Mouse (Mus musculus): ENCODE measurements at regions not wholly inside any gene's neighbourhood (a gene's known extent, or its start where the extent isn't known, plus 50 kb on each side); places are given as distances from the start of the nearest gene placed in this dataset.

- WGBS: 74% methylated on average over 8 of the region's 8 CpGs
- Histone ChIP-seq H3K4me1 (replicated peaks; ENCODE audit: control insufficient read depth, insufficient read depth, low read length) (no peaks in the 10 kb centered on the region), H3K4me3 (replicated peaks; ENCODE audit: low read length) (no peak overlapping the region), H3K36me3 (ENCODE audit: control insufficient read depth, insufficient read depth) (no peaks in the 10 kb centered on the region), H3K27ac (ENCODE audit: low read length) (no peak overlapping the region), H3K4me2 (ENCODE audit: low read length) (no peak overlapping the region), H3K9me3 (ENCODE audit: control insufficient read depth, low read length) (no peaks in the 10 kb centered on the region), H3K9ac (replicated peaks; ENCODE audit: low read depth, low read length) (no peak overlapping the region), H3K27me3 (replicated peaks; ENCODE audit: control insufficient read depth, insufficient read depth, low read length) (no peaks in the 10 kb centered on the region; the same call in 1 of the 2 replicates)
- ATAC-seq: no peak
Observed at GRCm38 (mm10) chr12:110035171-110035570, 243.7 kb upstream of the Dio3 start.

- Histone ChIP-seq H3K9ac (replicated peaks; ENCODE audit: low read depth, low read length) (no peak overlapping the region), H3K27me3 (replicated peaks; ENCODE audit: control insufficient read depth, insufficient read depth, low read length) (no peaks in the 10 kb centered on the region; the same call in 1 of the 2 replicates), H3K36me3 (ENCODE audit: control insufficient read depth, insufficient read depth) (no peaks in the 10 kb centered on the region), H3K27ac (ENCODE audit: low read length) (no peak overlapping the region), H3K9me3 (ENCODE audit: control insufficient read depth, low read length) (no peaks in the 10 kb centered on the region), H3K4me2 (ENCODE audit: low read length) (no peak overlapping the region), H3K4me1 (replicated peaks; ENCODE audit: control insufficient read depth, insufficient read depth, low read length) (no peaks in the 10 kb centered on the region), H3K4me3 (replicated peaks; ENCODE audit: low read length) (no peak overlapping the region)
- 68% methylated on average over 15 of the region's 15 CpGs for WGBS
- ATAC-seq: no peak
Observed at GRCm38 (mm10) chr12:110040682-110041081, 238.2 kb upstream of the Dio3 start.

GRCm38 (mm10) chr12:110041782-110042181 lies 237.1 kb upstream of the Dio3 start:
- H3K36me3 ChIP-seq (ENCODE audit: control insufficient read depth, insufficient read depth): no peaks in the 10 kb centered on the region
- no peaks in the 10 kb centered on the region; the same call in 1 of the 2 replicates for H3K27me3 ChIP-seq (replicated peaks; ENCODE audit: control insufficient read depth, insufficient read depth, low read length)
- H3K27ac ChIP-seq (ENCODE audit: low read length): no peak overlapping the region
- no peak overlapping the region for H3K4me2 ChIP-seq (ENCODE audit: low read length)
- H3K9me3 ChIP-seq (ENCODE audit: control insufficient read depth, low read length): no peaks in the 10 kb centered on the region
- WGBS: 77% methylated on average over 3 of the region's 3 CpGs
- H3K4me1 ChIP-seq (replicated peaks; ENCODE audit: control insufficient read depth, insufficient read depth, low read length): no peaks in the 10 kb centered on the region
- H3K9ac ChIP-seq (replicated peaks; ENCODE audit: low read depth, low read length): no peak overlapping the region
- H3K4me3 ChIP-seq (replicated peaks; ENCODE audit: low read length): no peak overlapping the region
- ATAC-seq: no peak

- Histone ChIP-seq H3K4me2 (ENCODE audit: low read length) (no peak overlapping the region), H3K27me3 (replicated peaks; ENCODE audit: control insufficient read depth, insufficient read depth, low read length) (no peaks in the 10 kb centered on the region), H3K9me3 (ENCODE audit: control insufficient read depth, low read length) (no peaks in the 10 kb centered on the region), H3K9ac (replicated peaks; ENCODE audit: low read depth, low read length) (no peak overlapping the region), H3K27ac (ENCODE audit: low read length) (no peak overlapping the region), H3K4me1 (replicated peaks; ENCODE audit: control insufficient read depth, insufficient read depth, low read length) (peaks cover 13% of the 10 kb centered on the region; the same call in 1 of the 2 replicates), H3K4me3 (replicated peaks; ENCODE audit: low read length) (no peak overlapping the region), H3K36me3 (ENCODE audit: control insufficient read depth, insufficient read depth) (no peaks in the 10 kb centered on the region)
- no peak for ATAC-seq
- 76% methylated on average over 5 of the region's 5 CpGs for WGBS
Observed at GRCm38 (mm10) chr12:110044266-110044665, 234.6 kb upstream of the Dio3 start.

- no peak overlapping the region for H3K9ac ChIP-seq (replicated peaks; ENCODE audit: low read depth, low read length)
- H3K9me3 ChIP-seq (ENCODE audit: control insufficient read depth, low read length): no peaks in the 10 kb centered on the region
- H3K27ac ChIP-seq (ENCODE audit: low read length): no peak overlapping the region
- ATAC-seq: no peak
- no peak overlapping the region for H3K4me3 ChIP-seq (replicated peaks; ENCODE audit: low read length)
- H3K4me2 ChIP-seq (ENCODE audit: low read length): no peak overlapping the region
- H3K36me3 ChIP-seq (ENCODE audit: control insufficient read depth, insufficient read depth): no peaks in the 10 kb centered on the region
- WGBS: 90% methylated on average over 5 of the region's 5 CpGs
- H3K4me1 ChIP-seq (replicated peaks; ENCODE audit: control insufficient read depth, insufficient read depth, low read length): peaks cover 13% of the 10 kb centered on the region; the same call in 1 of the 2 replicates
- no peaks in the 10 kb centered on the region for H3K27me3 ChIP-seq (replicated peaks; ENCODE audit: control insufficient read depth, insufficient read depth, low read length)
Observed at GRCm38 (mm10) chr12:110044721-110045120, 234.1 kb upstream of the Dio3 start.

GRCm38 (mm10) chr12:110045770-110046330 lies 233.0 kb upstream of the Dio3 start:
- ATAC-seq: no peak
- Histone ChIP-seq H3K9ac (replicated peaks; ENCODE audit: low read depth, low read length) (no peak overlapping the region), H3K9me3 (ENCODE audit: control insufficient read depth, low read length) (no peaks in the 10 kb centered on the region), H3K4me3 (replicated peaks; ENCODE audit: low read length) (no peak overlapping the region), H3K4me1 (replicated peaks; ENCODE audit: control insufficient read depth, insufficient read depth, low read length) (peaks cover 13% of the 10 kb centered on the region; the same call in 1 of the 2 replicates), H3K27ac (ENCODE audit: low read length) (no peak overlapping the region), H3K36me3 (ENCODE audit: control insufficient read depth, insufficient read depth) (no peaks in the 10 kb centered on the region), H3K4me2 (ENCODE audit: low read length) (no peak overlapping the region), H3K27me3 (replicated peaks; ENCODE audit: control insufficient read depth, insufficient read depth, low read length) (no peaks in the 10 kb centered on the region)
- WGBS: 63% methylated on average over 17 of the region's 17 CpGs

GRCm38 (mm10) chr12:110046613-110047012 lies 232.3 kb upstream of the Dio3 start:
- no peak for ATAC-seq
- 45% methylated on average over 9 of the region's 9 CpGs for WGBS
- Histone ChIP-seq H3K27me3 (replicated peaks; ENCODE audit: control insufficient read depth, insufficient read depth, low read length) (no peaks in the 10 kb centered on the region), H3K9me3 (ENCODE audit: control insufficient read depth, low read length) (no peaks in the 10 kb centered on the region), H3K27ac (ENCODE audit: low read length) (no peak overlapping the region), H3K4me3 (replicated peaks; ENCODE audit: low read length) (no peak overlapping the region), H3K36me3 (ENCODE audit: control insufficient read depth, insufficient read depth) (no peaks in the 10 kb centered on the region), H3K9ac (replicated peaks; ENCODE audit: low read depth, low read length) (no peak overlapping the region), H3K4me2 (ENCODE audit: low read length) (no peak overlapping the region), H3K4me1 (replicated peaks; ENCODE audit: control insufficient read depth, insufficient read depth, low read length) (peaks cover 13% of the 10 kb centered on the region; the same call in 1 of the 2 replicates)

GRCm38 (mm10) chr12:110047466-110048250 lies 231.2 kb upstream of the Dio3 start:
- Histone ChIP-seq H3K4me2 (ENCODE audit: low read length) (no peak overlapping the region), H3K9me3 (ENCODE audit: control insufficient read depth, low read length) (no peaks in the 10 kb centered on the region), H3K4me3 (replicated peaks; ENCODE audit: low read length) (no peak overlapping the region), H3K27ac (ENCODE audit: low read length) (no peak overlapping the region), H3K36me3 (ENCODE audit: control insufficient read depth, insufficient read depth) (no peaks in the 10 kb centered on the region), H3K4me1 (replicated peaks; ENCODE audit: control insufficient read depth, insufficient read depth, low read length) (peaks cover 13% of the 10 kb centered on the region; the same call in 1 of the 2 replicates), H3K9ac (replicated peaks; ENCODE audit: low read depth, low read length) (no peak overlapping the region), H3K27me3 (replicated peaks; ENCODE audit: control insufficient read depth, insufficient read depth, low read length) (no peaks in the 10 kb centered on the region)
- peak; percentile 57; the same call in 1 of the 2 replicates for ATAC-seq
- 59% methylated on average over 16 of the region's 16 CpGs for whole genome bisulfite sequencing

- 83% methylated on average over 10 of the region's 10 CpGs for WGBS
- no peak overlapping the region for H3K27ac ChIP-seq (ENCODE audit: low read length)
- no peaks in the 10 kb centered on the region for H3K27me3 ChIP-seq (replicated peaks; ENCODE audit: control insufficient read depth, insufficient read depth, low read length)
- H3K4me3 ChIP-seq (replicated peaks; ENCODE audit: low read length): no peak overlapping the region
- H3K4me1 ChIP-seq (replicated peaks; ENCODE audit: control insufficient read depth, insufficient read depth, low read length): peaks cover 13% of the 10 kb centered on the region; the same call in 1 of the 2 replicates
- ATAC-seq: no peak
- H3K9me3 ChIP-seq (ENCODE audit: control insufficient read depth, low read length): no peaks in the 10 kb centered on the region
- H3K9ac ChIP-seq (replicated peaks; ENCODE audit: low read depth, low read length): no peak overlapping the region
- no peak overlapping the region for H3K4me2 ChIP-seq (ENCODE audit: low read length)
- H3K36me3 ChIP-seq (ENCODE audit: control insufficient read depth, insufficient read depth): no peaks in the 10 kb centered on the region
Observed at GRCm38 (mm10) chr12:110049154-110049736, 229.6 kb upstream of the Dio3 start.
